Mouse (Mus musculus): ENCODE measurements around the gene Rmnd5b.
A peak's percentile ranks its signal among the peaks of the same experiment; 100 is the strongest.
"Not testable (repeated sequence)": the region's sequence is repeated elsewhere in the genome, so short reads cannot be mapped to it uniquely, and the experiment has no call there.

Rmnd5b gene

GRCm38 (mm10) chr11:51621776-51622175 is 13.9 kb downstream of the Rmnd5b start:
- no peak for DNase-seq (ENCODE audit: low spot score in 2 of 2)

- DNase-seq (ENCODE audit: low spot score in 2 of 2) = no peak
Observed at GRCm38 (mm10) chr11:51620084-51620483, 15.6 kb downstream of the Rmnd5b start.

- DNase-seq (ENCODE audit: low spot score in 2 of 2) = peak; percentile 91 to 94
Observed at GRCm38 (mm10) chr11:51619409-51620060, 16.2 kb downstream of the Rmnd5b start, which contains the start of gene Nhp2. Gene Nhp2, plus strand, starts transcription at chr11:51619735.

- DNase-seq (ENCODE audit: low spot score in 2 of 2) = no peak
Observed at GRCm38 (mm10) chr11:51618894-51619408, 16.7 kb downstream of the Rmnd5b start.

- DNase-seq (ENCODE audit: low spot score in 2 of 2) = peak in 1 of 2 experiments; percentile 58
Observed at GRCm38 (mm10) chr11:51617693-51618092, 18.0 kb downstream of the Rmnd5b start.

- DNase-seq (ENCODE audit: low spot score in 2 of 2) = not testable (repeated sequence)
Observed at GRCm38 (mm10) chr11:51616113-51616512, 19.6 kb downstream of the Rmnd5b start.

- peak in 1 of 2 experiments; percentile 37 for DNase-seq (ENCODE audit: low spot score in 2 of 2)
Observed at GRCm38 (mm10) chr11:51615601-51616000, 20.1 kb downstream of the Rmnd5b start.

- no peak for DNase-seq (ENCODE audit: low spot score in 2 of 2)
Observed at GRCm38 (mm10) chr11:51615129-51615528, 20.6 kb downstream of the Rmnd5b start.

GRCm38 (mm10) chr11:51614256-51614655 is 21.4 kb downstream of the Rmnd5b start:
- DNase-seq (ENCODE audit: low spot score in 2 of 2) = no peak

- not testable (repeated sequence) for DNase-seq (ENCODE audit: low spot score in 2 of 2)
Observed at GRCm38 (mm10) chr11:51609940-51610339, 25.8 kb downstream of the Rmnd5b start.

GRCm38 (mm10) chr11:51609266-51609909 is 26.3 kb downstream of the Rmnd5b start:
- no peak for DNase-seq (ENCODE audit: low spot score in 2 of 2)

GRCm38 (mm10) chr11:51607096-51607738 is 28.5 kb downstream of the Rmnd5b start:
- no peak for DNase-seq (ENCODE audit: low spot score in 2 of 2)

- DNase-seq (ENCODE audit: low spot score in 2 of 2) = peak; percentile 96 to 97
Observed at GRCm38 (mm10) chr11:51606447-51607095, 29.1 kb downstream of the Rmnd5b start, which contains the start of gene Hnrnpab. Gene Hnrnpab, minus strand, starts transcription at chr11:51606847.

- peak; percentile 73 to 82 for DNase-seq (ENCODE audit: low spot score in 2 of 2)
Observed at GRCm38 (mm10) chr11:51605602-51606446, 29.9 kb downstream of the Rmnd5b start.

- DNase-seq (ENCODE audit: low spot score in 2 of 2) = no peak
Observed at GRCm38 (mm10) chr11:51602253-51602652, 33.4 kb downstream of the Rmnd5b start.

- DNase-seq (ENCODE audit: low spot score in 2 of 2) = no peak
Observed at GRCm38 (mm10) chr11:51597553-51597952, 38.1 kb downstream of the Rmnd5b start.

- no peak for DNase-seq (ENCODE audit: low spot score in 2 of 2)
Observed at GRCm38 (mm10) chr11:51595459-51596083, 40.1 kb downstream of the Rmnd5b start.

GRCm38 (mm10) chr11:51594715-51595350 is 40.9 kb downstream of the Rmnd5b start:
- no peak for DNase-seq (ENCODE audit: low spot score in 2 of 2)

- no peak for DNase-seq (ENCODE audit: low spot score in 2 of 2)
Observed at GRCm38 (mm10) chr11:51593849-51594248, 41.8 kb downstream of the Rmnd5b start.

GRCm38 (mm10) chr11:51593368-51593767 is 42.3 kb downstream of the Rmnd5b start:
- no peak for DNase-seq (ENCODE audit: low spot score in 2 of 2)
